Mouse (Mus musculus) bone marrow, adult 2 months (tissue): ENCODE data around the gene Gadd45gip1. TPM values are rescaled to one million over a fixed set of nuclear protein-coding genes. Genes with fewer than 3 reads are reported as not detected.

Experiments used
- H3K27ac ChIP-seq: fragments of 200-500 bp; 2 replicates; pipeline ENCODE4 v1.5.1; 2012; ENCODE audit warnings: low read depth, mild to moderate bottlenecking, control low read depth, inconsistent platforms, low read length; ENCODE audit not compliant: control insufficient read depth, poor library complexity, insufficient read depth
- H3K4me1 ChIP-seq: fragments of 200-500 bp; 2 replicates; pipeline ENCODE4 v1.6.1; 2011; ENCODE audit warnings: low read length; ENCODE audit not compliant: control insufficient read depth, insufficient read depth
- H3K4me3 ChIP-seq: fragments of 200-500 bp; replicated peaks from 2 replicates; pipeline ENCODE3; 2011; ENCODE audit warnings: mild to moderate bottlenecking, low read depth, low read length, control low read depth; ENCODE audit not compliant: control insufficient read depth
- CTCF ChIP-seq: fragments of 200-500 bp; IDR thresholded peaks from 2 replicates; pipeline ENCODE4 v1.5.1; 2011; ENCODE audit warnings: low read length, control low read depth; ENCODE audit not compliant: control insufficient read depth, insufficient read depth
- POLR2A ChIP-seq: fragments of 200-500 bp; IDR thresholded peaks from 2 replicates; pipeline ENCODE4 v1.6.1; 2011; ENCODE audit warnings: low read depth, mild to moderate bottlenecking, control low read depth, low read length, borderline replicate concordance; ENCODE audit not compliant: control insufficient read depth
- WGBS: fragments of 180-500 bp; shearing (Covaris S2); methylation state at CpG from one replicate; pipeline ENCODE4 v1.1.7; 2018; 5-methylcytosine and 5-hydroxymethylcytosine counted together
- polyA plus RNA-seq: library from polyadenylated mRNA; stranded (reverse); fragments of >200 nt; gene quantifications from 2 replicates; pipeline ENCODE4 v1.2.4, GENCODE M21; 2011; ENCODE audit warnings: low replicate concordance; ENCODE audit not compliant: missing spikeins, insufficient read depth, insufficient read length

Gene Gadd45gip1
- polyA plus RNA-seq, 1 experiment = 20.5 TPM

DNA sequence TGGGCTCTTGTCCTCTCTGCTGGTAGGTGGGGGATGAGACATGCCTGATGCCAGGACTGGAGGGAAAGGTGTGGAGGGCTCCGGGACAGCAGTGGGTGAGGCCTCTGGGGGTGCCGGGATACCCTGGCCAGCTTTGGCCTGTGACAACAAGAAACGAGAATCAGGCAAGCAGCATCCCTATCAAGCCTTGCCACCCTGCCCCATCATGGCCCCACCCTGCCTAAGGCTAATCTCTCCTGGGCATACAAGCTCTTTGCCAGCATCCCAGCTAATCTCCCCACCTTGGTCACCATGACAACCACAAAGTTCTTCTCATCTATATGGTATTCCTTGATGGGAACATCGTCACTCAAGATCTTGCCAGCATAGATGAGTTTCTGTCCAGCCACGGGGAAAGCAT lies 7.2 kb downstream of the Gadd45gip1 start:
- Histone ChIP-seq H3K27ac (peak overlapping the region; percentile 83), H3K4me3 (peak overlapping the region; percentile 79), H3K4me1 (no peaks in the 10 kb centered on the region)
- 54% methylated on average over 5 of the region's 5 CpGs for WGBS
- TF ChIP-seq CTCF = no peak
- TF ChIP-seq POLR2A = peak; percentile 83; the same call in 1 of the 2 replicates

DNA sequence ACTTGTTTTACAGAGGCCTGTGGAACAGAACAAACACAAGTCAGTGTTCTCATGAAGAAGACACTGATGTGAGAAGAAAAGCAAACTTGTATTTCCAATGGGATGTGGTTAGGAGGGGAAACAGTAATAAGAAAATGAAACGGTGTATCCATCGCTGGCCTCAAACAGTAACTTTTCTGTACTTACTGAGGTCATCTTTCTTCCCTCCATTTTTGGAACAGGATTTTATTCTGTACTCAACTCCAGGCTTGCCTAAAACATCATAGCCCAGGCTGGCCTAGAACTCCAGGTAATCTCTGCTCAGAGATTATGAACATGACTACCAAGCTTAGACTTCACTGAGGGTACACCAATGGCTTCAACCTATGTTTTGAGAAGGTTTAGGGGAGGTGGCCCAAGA lies 8.1 kb downstream of the Gadd45gip1 start:
- Histone ChIP-seq H3K4me1 (no peaks in the 10 kb centered on the region), H3K27ac (no peak overlapping the region; the same call in 1 of the 2 replicates), H3K4me3 (peak overlapping the region; percentile 7)
- 53% methylated on average over 2 of the region's 2 CpGs for WGBS
- no peak for TF ChIP-seq CTCF
- TF ChIP-seq POLR2A = no peak

DNA sequence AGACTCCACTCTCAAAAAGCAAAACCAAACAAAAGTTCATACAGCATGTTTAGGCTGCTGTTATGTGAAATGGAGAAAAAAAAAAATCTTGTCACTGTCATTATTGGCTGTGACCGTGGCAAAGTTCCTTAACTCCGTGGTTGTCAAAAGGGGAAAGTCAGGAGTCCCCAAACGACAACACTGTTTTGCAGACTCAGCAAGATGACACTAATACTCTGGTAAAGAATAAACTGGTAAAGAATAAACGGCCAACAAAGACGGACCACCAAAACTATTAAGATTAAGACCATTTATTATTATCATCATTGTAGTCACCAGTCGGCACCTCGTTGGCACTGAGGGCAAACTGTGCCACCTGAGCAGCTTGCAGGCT lies 8.5 kb downstream of the Gadd45gip1 start:
- under 1% methylated on average over 7 of the region's 7 CpGs for WGBS
- Histone ChIP-seq H3K4me1 (no peaks in the 10 kb centered on the region; the same call in 1 of the 2 replicates), H3K27ac (peak overlapping the region; percentile 71), H3K4me3 (peak overlapping the region; percentile 85)
- TF ChIP-seq POLR2A (no peak), CTCF (no peak)

DNA sequence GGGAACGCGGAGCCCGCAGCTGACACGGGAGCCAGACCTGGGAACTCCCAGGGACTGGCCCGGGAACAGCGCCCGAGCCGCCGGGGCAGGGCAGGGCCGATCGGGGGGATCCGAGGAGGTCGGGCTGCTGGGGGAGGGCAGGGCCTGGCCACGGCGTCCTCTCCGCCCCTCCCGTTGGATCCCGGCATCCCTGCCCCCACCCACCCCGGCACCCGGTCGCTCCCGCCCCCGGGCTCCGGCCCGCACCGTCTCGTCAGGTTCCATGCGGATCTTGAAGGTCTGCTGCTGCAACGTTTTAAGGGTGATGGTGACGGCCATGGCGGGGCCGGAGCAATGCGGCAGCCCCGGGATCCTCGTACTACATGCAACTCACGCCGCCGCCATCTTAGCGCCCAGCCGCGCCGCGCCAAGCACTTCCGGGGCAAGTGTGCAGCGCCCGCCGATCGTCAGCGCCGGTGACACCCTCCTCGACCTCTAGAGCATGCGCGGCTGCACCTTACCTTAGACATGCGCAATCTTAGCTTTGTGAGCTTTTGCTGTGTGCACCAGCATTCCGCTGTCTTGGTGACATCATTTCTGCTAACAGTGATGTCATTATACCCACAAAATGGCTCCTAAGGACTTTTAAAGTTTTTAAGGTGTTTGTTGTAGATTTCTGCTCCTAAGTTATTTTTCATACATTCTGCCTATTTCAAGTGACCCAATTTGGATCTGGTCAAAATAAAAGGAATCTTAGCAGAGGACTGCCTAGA lies 9.1 kb downstream of the Gadd45gip1 start, which contains the start of gene Rad23a:
Rad23a (minus strand) TSS at position 418 of the 752 bp plus-strand sequence.
- peak; percentile 92; the same call in 1 of the 2 replicates for TF ChIP-seq POLR2A
- TF ChIP-seq CTCF = peak; percentile 11; the same call in 1 of the 2 replicates
- under 1% methylated on average over 55 of the region's 55 CpGs for WGBS
- H3K4me1 ChIP-seq = no peaks in the 10 kb centered on the region; the same call in 1 of the 2 replicates
- H3K27ac ChIP-seq = peak within 1 kb of the TSS; percentile 71
- peak within 1 kb of the TSS; percentile 85 for H3K4me3 ChIP-seq

DNA sequence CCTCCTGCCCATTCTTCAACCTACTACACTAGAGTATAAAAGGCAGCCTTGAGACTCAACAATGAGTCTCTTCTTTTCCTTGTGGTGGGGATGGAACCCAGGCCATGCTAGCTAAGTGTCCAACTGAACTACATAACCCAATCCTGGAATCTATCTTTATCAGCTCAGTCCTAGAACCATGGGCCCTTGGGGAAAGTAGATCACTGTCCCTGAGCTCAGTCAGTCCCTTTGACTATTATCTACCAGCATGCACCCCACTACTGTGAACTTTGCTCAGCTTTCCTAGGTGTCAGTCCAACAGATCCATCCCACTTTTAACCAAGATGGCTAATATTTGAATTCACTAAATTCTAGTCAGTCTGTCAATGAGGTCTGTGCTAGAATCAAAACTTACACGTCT lies 10.2 kb downstream of the Gadd45gip1 start:
- no peak for TF ChIP-seq CTCF
- TF ChIP-seq POLR2A = no peak
- H3K27ac ChIP-seq = no peak overlapping the region
- WGBS = 71% methylated on average over 1 of the region's 1 CpGs
- no peak overlapping the region for H3K4me3 ChIP-seq
- no peaks in the 10 kb centered on the region; the same call in 1 of the 2 replicates for H3K4me1 ChIP-seq

DNA sequence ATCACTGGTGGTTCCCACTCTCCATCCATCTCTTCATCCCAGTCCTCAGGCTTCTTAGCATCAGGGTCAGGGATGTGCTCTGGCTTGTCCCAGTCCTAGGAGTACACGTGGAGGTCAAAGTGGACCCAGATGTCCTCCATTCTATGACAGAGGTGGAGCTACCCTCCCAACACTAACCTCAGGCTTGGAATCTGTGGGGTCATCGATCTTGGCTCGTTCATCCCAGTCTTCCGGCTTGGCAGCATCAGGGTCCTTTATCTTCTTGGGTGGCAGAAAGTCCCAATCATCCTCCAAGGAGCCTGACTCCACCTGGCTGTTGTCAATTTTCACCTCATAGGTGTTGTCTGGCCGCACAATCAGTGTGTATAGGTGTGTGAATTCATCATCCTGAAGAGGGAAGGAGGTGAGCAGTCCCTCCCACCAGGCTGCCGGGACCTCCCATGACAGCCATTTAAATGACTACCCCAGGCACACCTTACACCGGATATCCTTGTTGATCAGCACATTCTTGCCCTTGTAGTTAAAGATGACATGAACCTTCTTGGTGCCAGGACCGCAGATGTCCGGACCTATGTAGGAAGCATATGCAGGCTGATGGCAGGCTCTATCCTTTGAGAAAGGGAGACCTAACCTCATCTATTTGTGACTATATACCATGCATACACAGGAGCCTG lies 13.2 kb downstream of the Gadd45gip1 start:
- WGBS = 63% methylated on average over 9 of the region's 9 CpGs
- Histone ChIP-seq H3K4me1 (peaks cover 4% of the 10 kb centered on the region; the same call in 1 of the 2 replicates), H3K27ac (no peak overlapping the region), H3K4me3 (peak overlapping the region; percentile 3)
- TF ChIP-seq CTCF = no peak
- TF ChIP-seq POLR2A = no peak

DNA sequence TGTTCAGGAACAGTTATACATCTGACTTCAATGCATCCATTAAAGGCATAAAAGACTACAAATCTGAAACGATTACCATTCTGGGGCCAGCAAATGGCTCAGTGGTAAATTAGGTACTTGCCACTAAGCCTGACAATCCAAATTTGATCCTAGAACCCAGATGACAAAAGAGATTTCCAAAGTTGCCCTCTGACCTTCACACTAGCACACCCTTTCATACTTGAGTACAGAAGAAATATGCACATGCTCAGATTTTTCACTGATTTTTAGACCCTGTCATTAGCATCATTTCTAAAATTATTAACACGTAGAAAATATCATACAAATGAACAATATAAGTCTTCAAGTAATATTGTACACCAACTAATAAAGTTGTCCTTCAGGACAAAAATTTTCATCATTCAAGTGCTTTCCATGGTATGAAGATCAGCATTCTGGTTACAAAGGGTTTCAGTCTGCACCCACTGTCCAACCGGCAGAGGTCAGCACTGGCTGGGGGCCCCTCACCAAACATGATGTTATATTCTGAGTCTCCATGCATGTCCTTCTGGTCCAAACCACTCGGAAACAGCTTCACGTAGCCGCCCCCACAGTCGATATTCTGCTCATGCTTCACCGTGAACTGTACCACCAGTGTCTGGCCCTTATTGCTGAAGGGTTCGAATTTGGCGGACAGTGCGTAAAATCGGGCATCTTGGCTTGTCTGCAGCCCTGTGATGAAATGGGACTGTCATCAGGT lies 14.2 kb downstream of the Gadd45gip1 start:
- H3K4me1 ChIP-seq = peaks cover 4% of the 10 kb centered on the region; the same call in 1 of the 2 replicates
- no peak overlapping the region for H3K27ac ChIP-seq
- peak overlapping the region; percentile 89 for H3K4me3 ChIP-seq
- WGBS = 6% methylated on average over 12 of the region's 12 CpGs
- TF ChIP-seq CTCF (peak; percentile 51; the same call in 1 of the 2 replicates), POLR2A (no peak)
